ENCODE assay signal across 10 mouse cellular contexts in the genomic region with DNA sequence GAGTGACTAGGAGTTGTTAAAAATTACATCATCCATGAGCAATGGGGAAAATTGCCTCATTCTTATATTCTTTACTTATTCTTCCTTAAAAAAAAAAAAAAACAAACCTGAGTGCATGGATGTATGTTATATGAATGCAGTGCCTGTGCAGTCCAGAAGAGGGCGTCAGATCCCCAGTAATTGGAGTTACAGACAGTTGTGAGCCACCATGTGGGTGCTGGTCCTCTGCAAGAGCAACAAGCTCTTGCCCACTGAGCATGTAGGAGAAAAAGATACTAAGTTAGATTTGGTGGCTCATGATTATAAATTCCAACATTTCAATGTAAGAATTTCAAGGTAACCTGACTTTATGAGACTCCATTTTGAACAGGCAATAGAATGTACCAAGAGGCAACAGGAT.
DNase-seq lines count a peak whose midpoint lies in the region; ATAC-seq and TF ChIP-seq lines count a peak whose summit lies in the region.
"Had no signal": no experiment of that assay in that cellular context is flagged by ENCODE, and none has a peak within 500 bp of the region (broad histone marks: within the 10 kb centered on the region; RNA-seq: fewer than 3 reads in every experiment).

No protein-coding gene starts in this region.

- no peaks in the 10 kb centered on the region for H3K9me3 ChIP-seq in forebrain, postnatal 0 days (ENCODE audit: low read length)
- no peaks in the 10 kb centered on the region for H3K9me3 ChIP-seq in forebrain, embryonic 13.5 days (replicated peaks)
- H3K9me3 ChIP-seq in intestine, embryonic 16.5 days (ENCODE audit: control insufficient read depth, low read length), result no peaks in the 10 kb centered on the region
- H3K9me3 ChIP-seq: forebrain, embryonic 12.5 days; limb, embryonic 15.5 days had no signal

- WGBS in forebrain, postnatal 0 days, result 21% methylated on average over 1 of the region's 1 CpGs
- WGBS in forebrain, embryonic 13.5 days, result 35% methylated on average over 1 of the region's 1 CpGs
- 46% methylated on average over 1 of the region's 1 CpGs for WGBS in lung, adult 2 months
- WGBS in intestine, embryonic 16.5 days, result 38% methylated on average over 1 of the region's 1 CpGs

- H3K4me1 ChIP-seq in forebrain, postnatal 0 days (ENCODE audit: insufficient read depth), result no peaks in the 10 kb centered on the region
- H3K4me1 ChIP-seq in forebrain, embryonic 13.5 days, result no peaks in the 10 kb centered on the region
- H3K4me1 ChIP-seq in lung, adult 2 months (ENCODE audit: control insufficient read depth, insufficient read depth, low read length), result no peaks in the 10 kb centered on the region
- no peaks in the 10 kb centered on the region for H3K4me1 ChIP-seq in intestine, embryonic 16.5 days (ENCODE audit: control insufficient read depth, insufficient read depth, low read length)
- H3K4me1 ChIP-seq: forebrain, embryonic 12.5 days had no signal

- no peak for TF ChIP-seq POLR2A in lung, adult 2 months (IDR thresholded peaks at IDR 0.05; ENCODE audit: borderline replicate concordance, extremely low read depth, low read depth, low read length)

- H3K9ac ChIP-seq in forebrain, postnatal 0 days, result no peak overlapping the region
- H3K9ac ChIP-seq in forebrain, embryonic 13.5 days, result no peak overlapping the region
- no peak overlapping the region for H3K9ac ChIP-seq in intestine, embryonic 16.5 days (ENCODE audit: low read depth, low read length)
- H3K9ac ChIP-seq: forebrain, embryonic 12.5 days; limb, embryonic 15.5 days had no signal

- H3K36me3 ChIP-seq in forebrain, postnatal 0 days (ENCODE audit: insufficient read depth), result no peaks in the 10 kb centered on the region
- H3K36me3 ChIP-seq in forebrain, embryonic 13.5 days (ENCODE audit: poor library complexity, severe bottlenecking), result no peaks in the 10 kb centered on the region
- no peaks in the 10 kb centered on the region for H3K36me3 ChIP-seq in intestine, embryonic 16.5 days (ENCODE audit: control insufficient read depth, insufficient read depth, low read length)
- H3K36me3 ChIP-seq: forebrain, embryonic 12.5 days; limb, embryonic 15.5 days had no signal

- TF ChIP-seq CTCF in forebrain, postnatal 0 days (IDR thresholded peaks at IDR 0.05; ENCODE audit: low read depth), result peak; percentile 39; the same call in 1 of the 2 replicates
- peak; percentile 24; the same call in 1 of the 2 replicates for TF ChIP-seq CTCF in lung, adult 2 months (IDR thresholded peaks at IDR 0.05; ENCODE audit: insufficient read depth, low read length)

- ATAC-seq in forebrain, postnatal 0 days, result no peak
- ATAC-seq in forebrain, embryonic 13.5 days, result no peak
- ATAC-seq in megakaryocyte progenitor cell, adult 5-6 weeks (replicated peaks; ENCODE audit: poor library complexity), result peak; percentile 64
- ATAC-seq in intestine, embryonic 16.5 days, result no peak

- H3K27me3 ChIP-seq in forebrain, postnatal 0 days (ENCODE audit: insufficient read depth, low read length), result no peaks in the 10 kb centered on the region
- H3K27me3 ChIP-seq in forebrain, embryonic 13.5 days, result peaks cover 48% of the 10 kb centered on the region
- 0 out of 2 replicates have a peak, but pooled peaks cover 4% of the 10 kb centered on the region for H3K27me3 ChIP-seq in intestine, embryonic 16.5 days (replicated peaks; ENCODE audit: control insufficient read depth, insufficient read depth, low read length)

- no peak overlapping the region for H3K4me2 ChIP-seq in forebrain, postnatal 0 days (ENCODE audit: low read depth)
- no peak overlapping the region for H3K4me2 ChIP-seq in forebrain, embryonic 13.5 days
- no peak overlapping the region for H3K4me2 ChIP-seq in intestine, embryonic 16.5 days (ENCODE audit: low read depth, low read length)
- H3K4me2 ChIP-seq: forebrain, embryonic 12.5 days; limb, embryonic 15.5 days had no signal

- H3K4me3 ChIP-seq in forebrain, postnatal 0 days (ENCODE audit: low read depth, low read length), result no peak overlapping the region
- H3K4me3 ChIP-seq in forebrain, embryonic 13.5 days, result no peak overlapping the region
- no peak overlapping the region for H3K4me3 ChIP-seq in lung, adult 2 months (replicated peaks; ENCODE audit: extremely low read depth, low read depth, low read length)
- H3K4me3 ChIP-seq in intestine, embryonic 16.5 days (ENCODE audit: low read length), result no peak overlapping the region
- H3K4me3 ChIP-seq: forebrain, embryonic 12.5 days; limb, embryonic 15.5 days had no signal

- no peak overlapping the region for H3K27ac ChIP-seq in forebrain, postnatal 0 days (ENCODE audit: low read depth, low read length)
- no peak overlapping the region for H3K27ac ChIP-seq in forebrain, embryonic 13.5 days
- H3K27ac ChIP-seq in intestine, embryonic 16.5 days (ENCODE audit: low read length), result no peak overlapping the region
- H3K27ac ChIP-seq: forebrain, embryonic 12.5 days; limb, embryonic 15.5 days had no signal

- no peak for DNase-seq in forebrain, postnatal 0 days
- no peak for DNase-seq in lung, adult 2 months
- DNase-seq in lung, postnatal 4 days, result no peak
- DNase-seq in NIH3T3 (ENCODE audit: low read depth), result peak; percentile 15
- no peak for DNase-seq in gastrocnemius, adult 18-20 months (ENCODE audit: low spot score)
